Mouse (Mus musculus) left cerebral cortex, adult 2 months (tissue): ENCODE results near the gene Rnf149. TPM values are rescaled to one million over a fixed set of nuclear protein-coding genes. Genes with fewer than 3 reads are reported as not detected.
A peak's percentile ranks its signal among the peaks of the same experiment; 100 is the strongest.

Experiments used
- DNase-seq, 2 experiments: peaks; one replicate each; pipeline ENCODE4 v3.0.0; 2021 to 2022; ENCODE audit warnings: low spot score in 2 of 2, mixed read lengths in 1 of 2; ENCODE audit errors: extremely low spot score in 1 of 2
- H3K27ac ChIP-seq: fragments of 200-600 bp; 2 replicates; pipeline ENCODE4 v1.8.1; 2022
- H3K4me3 ChIP-seq: fragments of 200-600 bp; 2 replicates; pipeline ENCODE4 v1.8.1; 2022
- CTCF ChIP-seq: fragments of 200-600 bp; IDR thresholded peaks from 2 replicates; pipeline ENCODE4 v1.8.1; 2022; ENCODE audit warnings: antibody characterized with exemption, mild to moderate bottlenecking, moderate library complexity
- intact Hi-C: fragments of 180-260 bp; cut with DNase I; formaldehyde crosslinking; loops from one replicate; pipeline ENCODE4 v1.15.1; 2025
- total RNA-seq, 2 experiments: library from RNA; stranded (reverse); gene quantifications; 2 replicates each; pipeline ENCODE4 v1.2.3; 2021

Gene Rnf149
- total RNA-seq, 2 experiments from 2014 or later: 30.8 to 30.9 TPM

DNA sequence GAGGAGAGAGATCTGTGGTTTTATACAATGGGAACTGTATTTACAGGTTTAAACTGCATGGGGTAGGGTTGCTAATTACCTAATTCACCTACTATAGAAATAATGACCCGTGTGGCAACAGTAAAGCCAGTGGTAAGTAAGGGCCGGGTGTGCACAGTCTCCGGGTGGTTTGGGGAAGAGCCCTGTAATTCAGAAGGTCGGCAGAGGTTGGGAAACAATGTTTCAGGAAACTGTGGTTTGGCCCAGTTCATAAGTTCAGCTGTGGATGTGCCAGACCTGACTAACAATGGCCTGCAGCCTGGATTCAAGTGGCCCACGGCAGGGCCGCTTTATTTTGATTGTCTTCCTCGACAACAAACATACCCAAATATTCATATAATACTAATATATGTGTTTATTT, 51.4 kb downstream of the Rnf149 start:
- no peak overlapping the region for H3K27ac ChIP-seq
- no peak for DNase-seq
- no peak overlapping the region for H3K4me3 ChIP-seq
- intact Hi-C loops: loop anchor here (10.0 kb wide), 1 partner anchor 301 kb away; no protein-coding TSS in a partner anchor
- TF ChIP-seq CTCF: no peak

GRCm38 (mm10) chr1:39522519-39522918, 54.7 kb downstream of the Rnf149 start:
- DNase-seq: no peak
- peak; percentile 75 for TF ChIP-seq CTCF
- no peak overlapping the region for H3K4me3 ChIP-seq

GRCm38 (mm10) chr1:39521326-39521725, 55.9 kb downstream of the Rnf149 start:
- no peak overlapping the region for H3K27ac ChIP-seq
- no peak overlapping the region for H3K4me3 ChIP-seq
- DNase-seq: no peak
- intact Hi-C loops: loop anchor here (10.0 kb wide), 1 partner anchor 297 kb away; no protein-coding TSS in a partner anchor
- TF ChIP-seq CTCF: no peak

More at GRCm38 (mm10) chr1:39522519-39522918, 54.7 kb downstream of the Rnf149 start:
- no peak overlapping the region for H3K27ac ChIP-seq
- intact Hi-C loops: loop anchor here (2.0 to 10.0 kb wide), 2 partner anchors 130 to 298 kb away; no protein-coding TSS in a partner anchor

- intact Hi-C loops: no loop called here
- DNase-seq: no peak
- H3K4me3 ChIP-seq: no peak overlapping the region
- no peak for TF ChIP-seq CTCF
- H3K27ac ChIP-seq: no peak overlapping the region
Observed at GRCm38 (mm10) chr1:39515303-39515991, 61.8 kb downstream of the Rnf149 start.

DNA sequence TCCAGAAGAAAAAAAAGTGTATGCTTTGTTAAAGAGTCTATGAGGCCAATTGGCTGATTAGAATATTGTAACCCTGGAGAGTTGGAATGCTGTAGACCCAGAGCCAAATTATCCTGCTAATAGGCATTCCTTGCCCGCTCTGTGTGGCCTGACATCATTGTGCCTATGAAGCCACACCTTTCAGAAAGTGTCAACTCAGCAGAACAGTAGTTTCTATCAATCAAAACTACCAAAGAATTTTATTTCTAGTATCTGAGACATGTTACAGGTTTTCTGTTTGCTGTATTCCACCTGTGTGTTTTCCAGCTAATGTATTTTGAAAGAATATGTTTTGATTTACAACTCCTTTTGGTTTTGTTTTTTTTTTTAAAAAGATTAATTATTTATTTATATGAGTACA, 65.0 kb downstream of the Rnf149 start:
- intact Hi-C loops: no loop called here
- H3K27ac ChIP-seq: no peak overlapping the region
- no peak overlapping the region for H3K4me3 ChIP-seq
- no peak for TF ChIP-seq CTCF
- no peak for DNase-seq

DNA sequence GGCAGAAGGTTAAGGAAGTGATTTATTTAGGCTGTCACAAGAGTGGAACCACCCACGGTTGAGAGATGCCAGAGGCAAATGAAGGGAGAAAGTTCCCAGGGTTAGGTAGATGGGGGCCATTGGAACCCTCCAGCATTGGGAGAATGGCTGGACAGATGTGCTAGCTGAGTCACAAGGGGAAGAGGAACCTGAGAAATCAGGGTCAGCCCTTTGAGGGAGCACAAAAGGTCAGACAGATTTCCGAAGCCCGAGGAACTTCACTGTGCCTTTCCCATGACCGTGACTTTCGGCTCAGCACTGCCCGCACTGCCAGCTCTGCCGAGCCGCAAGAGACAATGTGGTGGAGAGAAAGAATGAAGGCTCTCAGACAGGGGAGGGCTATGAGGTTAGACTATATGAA, 65.4 kb downstream of the Rnf149 start:
- DNase-seq: no peak
- H3K27ac ChIP-seq: no peak overlapping the region
- intact Hi-C loops: no loop called here
- no peak for TF ChIP-seq CTCF
- H3K4me3 ChIP-seq: no peak overlapping the region

DNA sequence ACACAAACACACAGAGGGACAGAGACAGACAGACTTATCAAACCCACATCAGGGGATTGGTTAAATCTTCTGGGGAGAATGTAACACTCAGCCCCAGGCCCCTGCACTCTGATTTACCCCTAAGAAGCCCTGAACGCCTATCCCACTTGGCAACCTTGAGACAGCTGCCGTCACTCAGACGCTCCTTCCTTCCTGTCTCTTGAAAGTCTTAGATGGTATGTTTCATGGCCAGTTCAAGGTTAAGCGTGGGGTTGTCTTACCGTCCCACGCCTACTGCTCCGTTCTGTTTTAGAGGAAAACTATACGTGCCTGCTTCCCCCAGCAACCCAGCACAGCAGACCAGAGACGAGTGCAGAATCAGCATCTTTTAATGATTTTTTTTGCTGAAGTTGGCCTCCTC, 71.6 kb downstream of the Rnf149 start:
- DNase-seq: no peak
- Histone ChIP-seq H3K27ac (no peak overlapping the region), H3K4me3 (no peak overlapping the region)
- no peak for TF ChIP-seq CTCF
- intact Hi-C loops: no loop called here

DNA sequence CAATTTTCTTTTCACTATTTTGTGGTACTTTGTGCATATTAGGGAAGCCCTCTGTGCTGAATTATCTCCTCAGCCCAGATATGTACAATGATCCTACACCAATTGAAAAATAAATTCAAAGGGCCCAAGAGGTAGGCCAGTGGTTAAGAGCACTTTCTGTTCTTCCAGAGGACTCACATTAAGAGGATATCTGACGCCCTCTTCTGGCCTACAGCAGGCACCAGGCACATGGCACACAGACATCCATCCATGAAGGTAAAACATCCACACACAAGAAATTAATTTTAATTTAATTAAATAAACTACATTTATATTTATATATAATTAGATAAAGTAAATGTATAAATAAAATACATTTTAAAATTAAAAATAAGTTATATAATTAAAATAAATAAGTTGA, 72.9 kb downstream of the Rnf149 start:
- no peak for DNase-seq

GRCm38 (mm10) chr1:39502817-39503633, 74.2 kb downstream of the Rnf149 start:
- DNase-seq: no peak
- no peak for TF ChIP-seq CTCF
- Histone ChIP-seq H3K4me3 (no peak overlapping the region), H3K27ac (no peak overlapping the region)
- intact Hi-C loops: no loop called here

More for the DNA sequence above, 72.9 kb downstream of the Rnf149 start:
- H3K27ac ChIP-seq: no peak overlapping the region
- H3K4me3 ChIP-seq: no peak overlapping the region
- peak; percentile 69 for TF ChIP-seq CTCF
- intact Hi-C loops: loop anchor here (1.0 kb wide), 1 partner anchor 112 kb away; no protein-coding TSS in a partner anchor

Other genes starting within 250 kb of the Rnf149 start
- gene Rpl31, start 209.6 kb downstream of the Rnf149 start, total RNA-seq: 100 to 1,000 TPM; 457 to 494 TPM
- 10 to 100 TPM; 18.3 to 20.2 TPM for gene Tbc1d8, start 98.7 kb downstream of the Rnf149 start, total RNA-seq
- 10 to 100 TPM; 22.8 to 26.4 TPM for gene Cnot11, start 42.4 kb downstream of the Rnf149 start, total RNA-seq
- gene Creg2, start 74.1 kb upstream of the Rnf149 start, total RNA-seq: 10 to 100 TPM; 81.1 to 90.6 TPM
- under 1 TPM in 1 of 2 experiments, not detected in 1; 0.34 TPM for gene Rfx8, start 143.6 kb upstream of the Rnf149 start, total RNA-seq
- not detected for gene Gm3646, start 227.9 kb upstream of the Rnf149 start, total RNA-seq